Mouse (Mus musculus) adrenal gland, postnatal 14 days (tissue): ENCODE measurements at regions not wholly inside any gene's neighbourhood (a gene's known extent, or its start where the extent isn't known, plus 50 kb on each side); places are given as distances from the start of the nearest gene placed in this dataset.
A peak's percentile ranks its signal among the peaks of the same experiment; 100 is the strongest.

Source experiments
- DNase-seq: peaks from one replicate; pipeline ENCODE4 v3.0.0; 2021; ENCODE audit warnings: mixed read lengths

- peak; percentile 31 for DNase-seq
Measured at GRCm38 (mm10) chr5:111601711-111602521, 131.8 kb upstream of the Gm26897 start.

DNA sequence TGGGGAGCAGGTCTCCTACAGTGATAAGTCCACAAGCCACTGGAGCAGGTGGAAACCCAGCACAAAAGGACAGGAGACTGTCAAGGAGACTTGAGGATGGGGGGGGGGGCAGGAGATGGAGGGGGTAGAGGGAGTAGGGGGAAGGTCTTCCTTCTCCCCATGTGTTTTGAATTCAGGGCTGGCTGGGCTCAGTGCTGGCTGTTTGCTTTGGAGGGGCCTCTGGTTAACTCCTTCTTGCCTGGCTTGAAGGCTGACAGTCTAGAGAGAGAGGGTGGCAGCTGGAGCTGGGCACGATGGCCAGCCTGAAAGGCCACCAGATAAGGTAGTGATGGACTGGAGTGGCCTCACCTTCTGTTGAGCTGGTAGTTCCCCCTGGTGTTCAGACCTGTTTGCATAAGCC is 120.0 kb upstream of the Gm26897 start:
- no peak for DNase-seq

- DNase-seq, result peak; percentile 34
Measured at GRCm38 (mm10) chr5:111619974-111620373, 113.8 kb upstream of the Gm26897 start.

DNA sequence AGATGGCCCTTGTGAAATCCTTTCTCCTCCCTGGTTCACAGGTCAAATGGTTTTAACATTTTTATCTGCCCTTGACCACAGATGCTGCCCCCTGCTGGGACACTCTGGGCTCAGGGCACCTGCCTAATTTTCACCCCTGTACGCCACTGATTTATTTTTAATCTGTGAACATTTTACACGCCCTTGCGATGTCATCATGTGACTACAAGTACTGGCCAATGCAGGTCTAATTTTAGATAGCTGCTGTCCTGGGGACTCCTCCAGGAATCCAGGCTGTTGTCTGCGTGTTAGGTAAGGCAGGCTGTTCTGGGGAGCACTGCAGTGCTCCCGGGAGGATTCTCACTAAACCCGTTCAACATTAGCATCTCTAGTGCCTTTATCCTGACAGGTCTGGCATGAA is 113.1 kb upstream of the Gm26897 start:
- DNase-seq, result no peak

GRCm38 (mm10) chr5:111622481-111622880 is 111.2 kb upstream of the Gm26897 start:
- DNase-seq, result no peak

GRCm38 (mm10) chr5:111626273-111626798 is 107.4 kb upstream of the Gm26897 start:
- no peak for DNase-seq

GRCm38 (mm10) chr5:111630313-111630844 is 103.3 kb upstream of the Gm26897 start:
- no peak for DNase-seq

DNA sequence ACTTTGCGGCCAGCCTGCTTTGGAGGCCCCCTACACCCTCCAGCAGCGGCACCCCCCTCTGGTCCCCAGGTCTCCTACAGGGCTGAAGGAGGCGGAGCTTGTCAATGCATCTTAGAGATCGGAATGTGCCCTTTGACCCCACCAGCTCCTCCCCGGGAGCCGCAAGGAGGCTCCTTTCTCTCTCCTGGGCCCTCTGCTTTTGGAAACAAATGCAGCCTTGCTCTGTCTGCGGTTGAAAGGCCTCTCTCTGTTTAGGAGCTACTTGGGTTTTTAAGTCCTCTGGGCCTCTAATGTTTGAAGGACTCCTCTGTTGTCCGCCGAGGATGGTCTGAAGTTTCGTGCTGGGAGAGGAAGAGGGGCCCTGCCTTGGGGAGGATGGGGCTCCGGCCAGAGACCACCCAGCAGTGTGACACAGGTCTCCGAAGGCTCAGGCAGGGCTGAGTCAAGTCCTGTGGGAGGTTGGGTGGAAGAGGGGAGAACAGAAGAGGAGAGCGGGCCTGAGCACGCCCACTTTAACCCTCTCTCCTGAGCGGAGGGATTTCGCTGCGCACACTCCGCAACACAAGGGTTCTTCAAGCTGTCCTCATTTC is 102.1 kb upstream of the Gm26897 start:
- DNase-seq, result no peak

- no peak for DNase-seq
Measured at GRCm38 (mm10) chr5:111635092-111635491, 98.6 kb upstream of the Gm26897 start.

DNA sequence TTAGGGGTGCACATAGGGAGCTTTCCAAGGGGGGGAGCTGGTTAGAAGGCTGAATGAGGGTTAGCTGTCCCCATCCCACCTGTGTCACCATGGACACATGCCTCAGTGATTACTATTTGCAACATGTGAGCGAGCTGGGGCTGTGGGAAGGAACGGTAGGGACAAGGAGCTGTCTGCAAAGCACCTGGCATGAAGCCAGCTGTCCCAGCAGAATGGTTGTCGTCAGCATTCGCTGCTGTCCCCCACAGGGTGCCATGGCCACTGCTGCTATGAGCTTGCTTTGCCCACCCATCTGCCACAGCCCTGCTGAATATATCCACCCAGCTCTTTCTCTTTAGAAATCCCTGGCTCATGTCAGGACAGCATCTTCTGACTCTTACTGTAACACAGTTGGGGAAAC is 96.8 kb upstream of the Gm26897 start:
- DNase-seq, result no peak

DNA sequence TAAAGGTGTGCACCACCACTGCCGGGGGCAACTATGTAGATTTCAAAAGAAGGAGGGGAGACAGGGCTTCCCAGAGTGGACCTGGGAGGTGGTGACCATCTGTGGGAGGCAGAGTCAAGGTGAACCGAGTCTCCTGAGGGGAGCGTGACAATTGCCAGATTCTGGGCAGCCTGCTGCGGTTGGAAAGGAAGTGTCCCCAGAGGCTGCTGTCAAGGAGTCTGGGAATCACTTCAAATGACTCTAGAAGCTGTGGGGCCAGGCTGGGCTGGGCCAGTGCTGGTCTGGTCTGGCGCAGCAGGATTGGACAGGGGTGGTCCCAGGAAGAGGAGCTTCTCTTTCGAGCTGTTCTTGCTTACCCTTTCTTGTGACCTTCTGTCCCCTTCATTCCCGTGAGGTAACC is 95.4 kb upstream of the Gm26897 start:
- DNase-seq, result peak; percentile 52

GRCm38 (mm10) chr5:111639476-111640287 is 94.0 kb upstream of the Gm26897 start:
- DNase-seq, result no peak

DNA sequence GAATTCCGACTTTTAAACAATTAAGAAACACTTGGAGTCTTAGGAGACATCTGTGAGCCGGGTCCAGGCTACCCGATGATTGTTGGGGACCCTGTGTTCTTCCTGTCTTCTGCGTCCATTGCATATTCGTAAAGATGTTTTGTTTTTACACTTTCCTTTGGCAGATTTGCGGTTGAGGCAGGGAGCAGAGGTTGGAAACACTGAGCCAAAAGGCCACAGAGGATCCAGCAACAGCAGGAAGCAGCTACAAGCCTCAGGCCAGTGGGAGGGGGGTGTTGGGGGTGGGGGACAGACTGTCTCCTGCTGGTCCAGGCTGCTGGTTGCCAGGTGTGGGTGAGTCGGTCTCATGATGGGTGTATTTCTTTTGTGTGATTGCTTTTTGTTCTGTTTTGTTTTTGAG is 92.7 kb upstream of the Gm26897 start:
- DNase-seq, result no peak

DNA sequence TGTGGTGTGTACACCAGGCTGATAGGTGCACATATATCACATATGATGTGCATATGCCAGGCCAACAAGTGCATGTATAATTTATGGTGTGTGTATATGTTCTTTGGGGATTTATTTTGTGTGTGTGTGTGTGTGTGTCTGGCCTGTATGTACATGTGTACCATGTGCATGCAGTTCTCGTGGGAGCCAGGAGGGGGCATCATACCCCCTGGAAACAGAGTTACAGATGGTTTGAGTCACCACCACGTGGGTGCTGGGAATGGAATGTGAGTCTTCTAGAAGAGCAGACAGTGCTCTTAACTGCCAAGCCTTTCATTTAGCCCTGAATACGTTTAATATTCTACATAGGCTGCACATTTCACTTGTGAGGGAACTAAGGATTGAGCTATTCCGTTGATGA is 92.0 kb upstream of the Gm26897 start:
- no peak for DNase-seq

GRCm38 (mm10) chr5:111644142-111644541 is 89.6 kb upstream of the Gm26897 start:
- no peak for DNase-seq

GRCm38 (mm10) chr5:111644788-111645187 is 88.9 kb upstream of the Gm26897 start:
- DNase-seq, result no peak

DNA sequence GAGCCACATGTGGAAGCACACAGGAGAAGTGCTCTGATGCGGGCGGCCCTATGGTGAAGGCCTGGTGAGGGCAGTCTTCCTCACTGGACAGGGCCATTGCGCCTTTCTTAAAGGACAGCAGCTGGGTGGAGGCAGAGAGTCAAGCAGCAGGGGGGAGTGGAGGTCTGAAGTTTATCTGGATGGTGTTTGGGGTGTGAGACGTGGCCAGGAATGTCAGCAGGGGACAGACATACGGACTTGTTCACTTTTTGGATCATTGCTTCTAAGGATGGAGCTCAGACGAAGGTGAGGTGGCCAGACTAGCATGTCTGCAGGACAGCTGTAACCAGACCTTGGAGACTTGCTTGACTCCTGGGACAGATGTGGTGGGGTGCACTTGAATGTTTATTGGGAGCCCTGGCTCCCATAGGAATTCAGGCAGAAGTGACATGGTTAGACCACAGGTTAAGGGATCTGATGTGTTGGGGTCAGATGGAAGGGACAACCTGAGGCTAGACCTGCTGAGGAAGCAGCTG is 86.0 kb upstream of the Gm26897 start:
- DNase-seq, result no peak

DNA sequence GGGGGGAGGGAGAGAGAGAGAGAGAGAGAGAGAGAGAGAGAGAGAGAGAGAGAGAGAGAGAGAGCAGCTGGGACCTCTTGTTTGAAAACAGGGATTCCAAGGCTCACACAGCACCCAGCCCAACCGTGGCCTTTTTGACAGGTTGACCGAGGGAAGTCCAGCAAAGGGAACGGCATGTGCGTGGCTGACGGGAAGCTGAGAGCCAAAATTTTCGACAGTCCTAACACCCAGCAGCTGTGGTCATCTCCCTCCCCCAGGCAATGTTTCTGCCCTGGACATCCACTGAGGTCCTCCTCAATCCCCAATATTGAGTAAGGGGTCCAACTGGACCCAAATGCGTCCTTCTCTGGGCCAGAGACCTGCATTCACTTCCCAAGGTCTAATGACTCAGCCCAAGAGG is 85.2 kb upstream of the Gm26897 start:
- no peak for DNase-seq

- peak; percentile 76 for DNase-seq
Measured at GRCm38 (mm10) chr5:111649012-111649411, 84.7 kb upstream of the Gm26897 start.

DNA sequence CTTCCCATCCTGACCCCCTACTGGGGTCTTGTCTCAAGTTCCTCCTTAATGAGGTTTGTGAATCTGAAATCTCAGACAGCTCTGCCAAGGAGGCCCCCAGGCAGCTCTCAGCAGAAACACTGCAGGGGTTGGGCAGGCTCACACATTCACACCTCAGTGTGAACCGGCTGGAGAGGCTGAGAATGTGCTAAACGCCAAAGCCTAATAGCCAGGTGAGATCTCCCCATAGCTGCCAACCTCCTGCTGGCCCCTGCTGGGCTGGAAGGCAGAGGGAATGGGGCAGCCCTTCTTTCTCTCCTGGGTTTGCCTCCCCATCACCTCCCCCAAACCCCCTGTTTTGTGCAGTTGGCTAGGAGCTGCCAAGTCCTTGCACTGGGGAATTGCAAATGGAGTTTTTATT is 81.3 kb upstream of the Gm26897 start:
- DNase-seq, result no peak

- DNase-seq, result no peak
Measured at GRCm38 (mm10) chr5:111656436-111656835, 77.3 kb upstream of the Gm26897 start.

- DNase-seq, result peak; percentile 49
Measured at GRCm38 (mm10) chr5:111657759-111658429, 75.8 kb upstream of the Gm26897 start.
